Mouse (Mus musculus): Measurements from ENCODE around the gene Hoxa5. TPM values are rescaled to one million over a fixed set of nuclear protein-coding genes. Genes with fewer than 3 reads are reported as not detected.

Gene Hoxa5
- polyA plus RNA-seq, 1 experiment from 2014 or later: 1.8 TPM

GRCm38 (mm10) chr6:52161336-52162092, 42.9 kb downstream of the Hoxa5 start:
- Histone ChIP-seq H3K36me3 (no peaks in the 10 kb centered on the region; the same call in 1 of the 2 replicates), H3K27me3 (ENCODE audit: insufficient read depth, poor library complexity, severe bottlenecking) (peaks cover 100% of the 10 kb centered on the region), H3K4me3 (peak overlapping the region; percentile 81), H3K4me1 (replicated peaks) (peaks cover 36% of the 10 kb centered on the region), H3K27ac (peak overlapping the region; percentile 95), H3K9me3 (no peaks in the 10 kb centered on the region)
- peak; percentile 54 for DNase-seq (ENCODE audit: low spot score)
- WGBS: 4% methylated on average over 8 of the region's 8 CpGs

- Histone ChIP-seq H3K27ac (peak overlapping the region; percentile 95), H3K9me3 (no peaks in the 10 kb centered on the region), H3K36me3 (no peaks in the 10 kb centered on the region; the same call in 1 of the 2 replicates), H3K4me1 (replicated peaks) (peaks cover 36% of the 10 kb centered on the region), H3K4me3 (peak overlapping the region; percentile 81), H3K27me3 (ENCODE audit: insufficient read depth, poor library complexity, severe bottlenecking) (peaks cover 100% of the 10 kb centered on the region)
- DNase-seq (ENCODE audit: low spot score): peak; percentile 62
- WGBS: 1% methylated on average over 30 of the region's 30 CpGs
Measured at GRCm38 (mm10) chr6:52160511-52161335, 43.7 kb downstream of the Hoxa5 start.

GRCm38 (mm10) chr6:52159979-52160378, 44.4 kb downstream of the Hoxa5 start:
- Histone ChIP-seq H3K4me3 (peak overlapping the region; percentile 81), H3K4me1 (replicated peaks) (peaks cover 36% of the 10 kb centered on the region), H3K36me3 (no peaks in the 10 kb centered on the region; the same call in 1 of the 2 replicates), H3K27me3 (ENCODE audit: insufficient read depth, poor library complexity, severe bottlenecking) (peaks cover 100% of the 10 kb centered on the region), H3K9me3 (no peaks in the 10 kb centered on the region), H3K27ac (peak overlapping the region; percentile 95)
- WGBS: 3% methylated on average over 9 of the region's 9 CpGs
- DNase-seq (ENCODE audit: low spot score): peak; percentile 47

- no peak for DNase-seq (ENCODE audit: low spot score)
- peak overlapping the region; percentile 81 for H3K4me3 ChIP-seq
- H3K27ac ChIP-seq: peak overlapping the region; percentile 95
- 3% methylated on average over 12 of the region's 12 CpGs for WGBS
- peaks cover 36% of the 10 kb centered on the region for H3K4me1 ChIP-seq (replicated peaks)
- no peaks in the 10 kb centered on the region for H3K9me3 ChIP-seq
- peaks cover 100% of the 10 kb centered on the region for H3K27me3 ChIP-seq (ENCODE audit: insufficient read depth, poor library complexity, severe bottlenecking)
- no peaks in the 10 kb centered on the region; the same call in 1 of the 2 replicates for H3K36me3 ChIP-seq
Measured at GRCm38 (mm10) chr6:52159164-52159761, 45.1 kb downstream of the Hoxa5 start.

- Histone ChIP-seq H3K27ac (peak within 1 kb of the TSS; percentile 95), H3K36me3 (no peaks in the 10 kb centered on the region; the same call in 1 of the 2 replicates), H3K4me3 (peak within 1 kb of the TSS; percentile 81), H3K4me1 (replicated peaks) (peaks cover 32% of the 10 kb centered on the region), H3K27me3 (ENCODE audit: insufficient read depth, poor library complexity, severe bottlenecking) (peaks cover 100% of the 10 kb centered on the region), H3K9me3 (no peaks in the 10 kb centered on the region)
- under 1% methylated on average over 55 of the region's 55 CpGs for WGBS
- DNase-seq (ENCODE audit: low spot score): peak; percentile 87
Measured at GRCm38 (mm10) chr6:52158276-52159051, 45.9 kb downstream of the Hoxa5 start, which contains the start of gene Hoxa1. Hoxa1 (minus strand) TSS chr6:52158317.

GRCm38 (mm10) chr6:52157466-52158275, 46.7 kb downstream of the Hoxa5 start:
- Histone ChIP-seq H3K4me3 (peak overlapping the region; percentile 81), H3K27ac (no peak overlapping the region; the same call in 1 of the 2 replicates), H3K36me3 (no peaks in the 10 kb centered on the region; the same call in 1 of the 2 replicates), H3K27me3 (ENCODE audit: insufficient read depth, poor library complexity, severe bottlenecking) (peaks cover 100% of the 10 kb centered on the region), H3K9me3 (no peaks in the 10 kb centered on the region), H3K4me1 (replicated peaks) (peaks cover 32% of the 10 kb centered on the region)
- WGBS: 2% methylated on average over 32 of the region's 32 CpGs
- peak; percentile 43 for DNase-seq (ENCODE audit: low spot score)

GRCm38 (mm10) chr6:52156551-52157200, 47.7 kb downstream of the Hoxa5 start:
- no peak overlapping the region for H3K27ac ChIP-seq
- H3K36me3 ChIP-seq: no peaks in the 10 kb centered on the region
- peak; percentile 35 for DNase-seq (ENCODE audit: low spot score)
- 2% methylated on average over 20 of the region's 20 CpGs for WGBS
- peaks cover 32% of the 10 kb centered on the region for H3K4me1 ChIP-seq (replicated peaks)
- H3K4me3 ChIP-seq: no peak overlapping the region
- H3K9me3 ChIP-seq: no peaks in the 10 kb centered on the region
- peaks cover 100% of the 10 kb centered on the region for H3K27me3 ChIP-seq (ENCODE audit: insufficient read depth, poor library complexity, severe bottlenecking)

GRCm38 (mm10) chr6:52155471-52155870, 48.9 kb downstream of the Hoxa5 start:
- WGBS: 47% methylated on average over 3 of the region's 3 CpGs
- Histone ChIP-seq H3K9me3 (no peaks in the 10 kb centered on the region), H3K4me1 (replicated peaks) (peaks cover 32% of the 10 kb centered on the region), H3K27ac (no peak overlapping the region), H3K36me3 (no peaks in the 10 kb centered on the region), H3K27me3 (ENCODE audit: insufficient read depth, poor library complexity, severe bottlenecking) (peaks cover 100% of the 10 kb centered on the region), H3K4me3 (no peak overlapping the region)
- no peak for DNase-seq (ENCODE audit: low spot score)

GRCm38 (mm10) chr6:52154044-52154443, 50.3 kb downstream of the Hoxa5 start:
- WGBS: 6% methylated on average over 5 of the region's 5 CpGs
- Histone ChIP-seq H3K4me3 (no peak overlapping the region), H3K27ac (no peak overlapping the region), H3K9me3 (no peaks in the 10 kb centered on the region), H3K4me1 (replicated peaks) (peaks cover 19% of the 10 kb centered on the region), H3K27me3 (ENCODE audit: insufficient read depth, poor library complexity, severe bottlenecking) (peaks cover 100% of the 10 kb centered on the region), H3K36me3 (no peaks in the 10 kb centered on the region)
- no peak for DNase-seq (ENCODE audit: low spot score)

- Histone ChIP-seq H3K9me3 (no peaks in the 10 kb centered on the region), H3K36me3 (no peaks in the 10 kb centered on the region), H3K4me3 (no peak overlapping the region), H3K27me3 (ENCODE audit: insufficient read depth, poor library complexity, severe bottlenecking) (peaks cover 100% of the 10 kb centered on the region), H3K27ac (no peak overlapping the region), H3K4me1 (replicated peaks) (peaks cover 11% of the 10 kb centered on the region)
- peak; percentile 24 for DNase-seq (ENCODE audit: low spot score)
- WGBS: 1% methylated on average over 6 of the region's 6 CpGs
Measured at GRCm38 (mm10) chr6:52153270-52153669, 51.1 kb downstream of the Hoxa5 start.
